Mouse (Mus musculus) C2C12 (cell line): ENCODE results near the gene Sgk1. TPM values are rescaled to one million over a fixed set of nuclear protein-coding genes. Genes with fewer than 3 reads are reported as not detected.
A peak's percentile ranks its signal among the peaks of the same experiment; 100 is the strongest.

Experiments used
- H3K27me3 ChIP-seq: one replicate; pipeline ENCODE4 v1.6.1; 2011; ENCODE audit not compliant: control insufficient read depth, insufficient read depth, insufficient read length
- H3K36me3 ChIP-seq: one replicate; pipeline ENCODE4 v1.6.1; 2011; ENCODE audit not compliant: control insufficient read depth, insufficient read depth
- H3K4me3 ChIP-seq: one replicate; pipeline ENCODE4 v1.5.1; 2011; ENCODE audit warnings: mild to moderate bottlenecking, control low read depth; ENCODE audit not compliant: poor library complexity, insufficient read depth, severe bottlenecking
- H3K79me2 ChIP-seq: one replicate; pipeline ENCODE4 v1.6.1; 2011; ENCODE audit not compliant: control insufficient read depth, insufficient read depth
- H3K79me3 ChIP-seq: one replicate; pipeline ENCODE4 v1.6.1; 2011; ENCODE audit warnings: low read depth, control low read depth
- H3ac ChIP-seq: one replicate; pipeline ENCODE3; 2011; ENCODE audit warnings: low read depth; ENCODE audit not compliant: control insufficient read depth, insufficient read length
- CEBPB ChIP-seq: IDR thresholded peaks from one replicate; pipeline ENCODE4 v1.6.1; 2011; ENCODE audit warnings: low read depth, mild to moderate bottlenecking, control low read depth, moderate library complexity
- CTCF ChIP-seq: IDR thresholded peaks from one replicate; pipeline ENCODE4 v1.5.1; 2011; ENCODE audit not compliant: control insufficient read depth, insufficient read depth, insufficient read length
- FOSL1 ChIP-seq: IDR thresholded peaks from one replicate; pipeline ENCODE4 v1.8.0; 2011; ENCODE audit warnings: mild to moderate bottlenecking, low read length; ENCODE audit not compliant: poor library complexity, insufficient read depth, severe bottlenecking
- MAX ChIP-seq: IDR thresholded peaks from one replicate; pipeline ENCODE4 v1.6.1; 2011; ENCODE audit warnings: mild to moderate bottlenecking, control low read depth
- MYOD1 ChIP-seq: IDR thresholded peaks from one replicate; pipeline ENCODE4 v1.6.1; 2011; ENCODE audit warnings: low read depth; ENCODE audit not compliant: control insufficient read depth, insufficient read length
- MYOG ChIP-seq: IDR thresholded peaks from one replicate; pipeline ENCODE4 v1.6.1; 2011; ENCODE audit not compliant: control insufficient read depth, insufficient read length; ENCODE audit errors: extremely low read depth
- USF1 ChIP-seq: IDR thresholded peaks from one replicate; pipeline ENCODE4 v1.6.1; 2011; ENCODE audit warnings: low read depth, mild to moderate bottlenecking, control low read depth, moderate library complexity
- polyA plus RNA-seq: library from polyadenylated mRNA; unstranded; fragments of >200 nt; fragmentation: generic; extraction: Trizol; gene quantifications from one replicate; pipeline ENCODE4 v1.2.1, GENCODE M21; 2012; ENCODE audit warnings: missing spikeins

The Sgk1 gene
- polyA plus RNA-seq, 1 experiment = 35.1 TPM

DNA sequence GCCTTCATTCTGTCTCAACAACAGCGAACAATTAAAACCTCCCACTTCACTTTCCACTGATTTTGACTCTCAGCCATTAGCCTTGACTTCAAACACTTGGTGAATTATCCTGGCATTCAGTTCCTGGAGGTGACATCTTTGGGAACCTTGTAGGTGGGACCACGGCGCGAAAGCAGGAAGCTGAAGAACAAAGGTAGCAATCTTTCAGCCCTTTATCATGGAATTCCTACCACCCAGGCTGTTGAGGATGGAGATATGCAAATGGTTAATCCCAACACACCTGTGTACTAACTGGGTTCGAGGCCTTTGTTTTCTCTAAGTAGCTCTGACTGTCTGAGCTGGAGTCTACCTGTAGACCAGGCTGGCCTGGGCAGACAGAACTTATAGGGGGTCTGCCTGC lies 106.5 kb downstream of the Sgk1 start:
- Histone ChIP-seq H3K79me2 (no peaks in the 10 kb centered on the region), H3K27me3 (no peaks in the 10 kb centered on the region), H3K36me3 (no peaks in the 10 kb centered on the region), H3K79me3 (no peaks in the 10 kb centered on the region), H3K4me3 (no peak overlapping the region), H3ac (no peak overlapping the region)
- TF ChIP-seq FOSL1 = no peak
- TF ChIP-seq USF1 = no peak
- TF ChIP-seq MYOD1 = no peak
- TF ChIP-seq MYOG = no peak
- no peak for TF ChIP-seq CEBPB
- TF ChIP-seq CTCF = no peak
- no peak for TF ChIP-seq MAX

DNA sequence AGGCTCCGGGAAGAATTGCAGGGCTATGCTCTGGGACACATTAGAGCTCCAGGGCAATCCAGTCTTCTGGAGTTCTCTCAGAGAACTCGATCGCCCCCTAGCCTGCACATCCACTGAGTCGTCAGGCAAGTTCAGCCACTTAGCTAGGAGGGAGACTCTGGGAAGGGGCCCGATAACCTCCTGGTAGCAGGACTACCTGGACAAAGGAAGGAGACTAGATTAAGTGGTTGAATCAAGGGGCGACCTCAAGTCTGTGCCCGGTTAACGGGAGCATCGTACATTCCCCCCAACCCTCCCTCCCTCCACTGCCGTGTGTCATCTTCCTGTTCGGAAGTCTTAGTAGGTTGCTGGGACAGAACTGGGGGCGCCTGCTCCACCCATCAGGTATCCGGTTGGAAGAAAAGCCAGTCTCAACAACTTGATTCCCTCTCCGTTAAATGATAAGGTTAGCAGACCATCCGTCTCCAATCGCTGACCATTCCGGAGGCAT lies 109.4 kb downstream of the Sgk1 start:
- TF ChIP-seq CTCF (no peak), MYOD1 (no peak), FOSL1 (no peak), MAX (no peak), MYOG (no peak), CEBPB (no peak), USF1 (no peak)
- Histone ChIP-seq H3K4me3 (no peak overlapping the region), H3K79me3 (peaks cover 19% of the 10 kb centered on the region), H3ac (no peak overlapping the region), H3K79me2 (peaks cover 20% of the 10 kb centered on the region), H3K36me3 (peaks cover 12% of the 10 kb centered on the region), H3K27me3 (no peaks in the 10 kb centered on the region)

- no peak overlapping the region for H3K4me3 ChIP-seq
- peak overlapping the region; percentile 2 for H3ac ChIP-seq
- TF ChIP-seq USF1 = no peak
- no peak for TF ChIP-seq MAX
- no peak for TF ChIP-seq CTCF
- no peak for TF ChIP-seq FOSL1
- no peak for TF ChIP-seq MYOG
- no peak for TF ChIP-seq MYOD1
- TF ChIP-seq CEBPB = no peak
Observed at GRCm38 (mm10) chr10:21991986-21992833, 110.2 kb downstream of the Sgk1 start.

GRCm38 (mm10) chr10:21992834-21993514 lies 111.0 kb downstream of the Sgk1 start:
- Histone ChIP-seq H3K36me3 (peaks cover 27% of the 10 kb centered on the region), H3K27me3 (no peaks in the 10 kb centered on the region), H3ac (peak overlapping the region; percentile 47), H3K79me3 (peaks cover 34% of the 10 kb centered on the region), H3K4me3 (peak overlapping the region; percentile 61), H3K79me2 (peaks cover 36% of the 10 kb centered on the region)
- TF ChIP-seq CTCF (peak; percentile 93), MYOG (no peak)

More at GRCm38 (mm10) chr10:21991986-21992833, 110.2 kb downstream of the Sgk1 start:
- peaks cover 27% of the 10 kb centered on the region for H3K79me3 ChIP-seq
- H3K79me2 ChIP-seq = peaks cover 28% of the 10 kb centered on the region
- no peaks in the 10 kb centered on the region for H3K27me3 ChIP-seq
- H3K36me3 ChIP-seq = peaks cover 20% of the 10 kb centered on the region

- peaks cover 42% of the 10 kb centered on the region for H3K79me3 ChIP-seq
- peaks cover 44% of the 10 kb centered on the region for H3K79me2 ChIP-seq
- H3K36me3 ChIP-seq = peaks cover 35% of the 10 kb centered on the region
- TF ChIP-seq MYOD1 (no peak), MYOG (no peak), MAX (no peak), CTCF (no peak), FOSL1 (no peak), USF1 (no peak), CEBPB (no peak)
- H3K4me3 ChIP-seq = peak overlapping the region; percentile 61
- peak overlapping the region; percentile 97 for H3ac ChIP-seq
- H3K27me3 ChIP-seq = no peaks in the 10 kb centered on the region
Observed at GRCm38 (mm10) chr10:21993515-21994373, 111.8 kb downstream of the Sgk1 start.
